ENCODE assay signal across 8 mouse cellular contexts in genomic region chr2:65022363-65023240, GRCm38 (mm10). TPM values are rescaled to one million over a fixed set of nuclear protein-coding genes. Genes with fewer than 3 reads are reported as not detected.
DNase-seq lines count a peak whose midpoint lies in the region; ATAC-seq and TF ChIP-seq lines count a peak whose summit lies in the region.

No protein-coding gene starts in this region.

- peak; percentile 41 for DNase-seq in CH12.LX (ENCODE audit: extremely low read depth)
- DNase-seq in kidney, postnatal 14 days: peak; percentile 80
- peak; percentile 20 for DNase-seq in thymus, postnatal 0 days (ENCODE audit: low spot score)

- WGBS in forebrain, embryonic 12.5 days: under 1% methylated on average over 60 of the region's 71 CpGs
- WGBS in heart, embryonic 15.5 days: under 1% methylated on average over 60 of the region's 71 CpGs
- 2% methylated on average over 53 of the region's 71 CpGs for whole genome bisulfite sequencing in liver, embryonic 16.5 days (ENCODE audit: insufficient replicate concordance)
- WGBS in neural tube, embryonic 15.5 days: 1% methylated on average over 64 of the region's 71 CpGs

- no peaks in the 10 kb centered on the region for H3K79me2 ChIP-seq in CH12.LX (replicated peaks; ENCODE audit: control insufficient read depth, extremely low read depth, insufficient read depth, poor library complexity, severe bottlenecking)

- dilution Hi-C loops in CH12.LX (cut with MboI; ENCODE audit: extremely low pct_ligation_motif_present, extremely low pct_unique_long_range_greater_than_20kb, low sequenced_read_pairs): no loop called here

- peak overlapping the region; percentile 18 for H3K9ac ChIP-seq in CH12.LX (ENCODE audit: insufficient read depth, low read depth)
- peak overlapping the region; percentile 73 for H3K9ac ChIP-seq in forebrain, embryonic 12.5 days
- H3K9ac ChIP-seq in heart, embryonic 15.5 days: peak overlapping the region; percentile 88
- peak overlapping the region; percentile 61 for H3K9ac ChIP-seq in liver, embryonic 16.5 days (ENCODE audit: low read depth, low read length)
- H3K9ac ChIP-seq in neural tube, embryonic 15.5 days (replicated peaks): peak overlapping the region; percentile 87

- no peak overlapping the region for H3K27ac ChIP-seq in CH12.LX (ENCODE audit: insufficient read depth, low read depth)
- H3K27ac ChIP-seq in brown adipose tissue, adult 24 weeks (replicated peaks; ENCODE audit: low read depth, low read length): peak overlapping the region; percentile 98
- no peak overlapping the region for H3K27ac ChIP-seq in forebrain, embryonic 12.5 days
- peak overlapping the region; percentile 76 for H3K27ac ChIP-seq in heart, embryonic 15.5 days
- no peak overlapping the region for H3K27ac ChIP-seq in liver, embryonic 16.5 days (ENCODE audit: low read length)
- 0 out of 2 replicates have a peak overlapping the region, but pooled peaks have one; percentile 20 for H3K27ac ChIP-seq in neural tube, embryonic 15.5 days (replicated peaks)

- peak overlapping the region; percentile 53 for H3K4me2 ChIP-seq in CH12.LX (ENCODE audit: insufficient read depth, low read depth, poor library complexity, severe bottlenecking)
- H3K4me2 ChIP-seq in forebrain, embryonic 12.5 days: peak overlapping the region; percentile 97
- H3K4me2 ChIP-seq in heart, embryonic 15.5 days: peak overlapping the region; percentile 91
- peak overlapping the region; percentile 65 for H3K4me2 ChIP-seq in liver, embryonic 16.5 days (ENCODE audit: low read depth, low read length)
- peak overlapping the region; percentile 98 for H3K4me2 ChIP-seq in neural tube, embryonic 15.5 days

- ATAC-seq in forebrain, embryonic 12.5 days (ENCODE audit: low FRiP score): peak; percentile 91
- ATAC-seq in heart, embryonic 15.5 days (replicated peaks; ENCODE audit: insufficient number of reproducible peaks, insufficient read depth, low FRiP score, low read depth): peak; percentile 94
- ATAC-seq in liver, embryonic 16.5 days (ENCODE audit: low read depth): peak; percentile 87
- ATAC-seq in neural tube, embryonic 15.5 days (ENCODE audit: low FRiP score): peak; percentile 86

- H3K27me3 ChIP-seq in CH12.LX (replicated peaks): no peaks in the 10 kb centered on the region
- H3K27me3 ChIP-seq in forebrain, embryonic 12.5 days: peaks cover 19% of the 10 kb centered on the region; the same call in 1 of the 2 replicates
- no peaks in the 10 kb centered on the region for H3K27me3 ChIP-seq in heart, embryonic 15.5 days
- H3K27me3 ChIP-seq in liver, embryonic 16.5 days (ENCODE audit: control insufficient read depth, insufficient read depth, low read depth, low read length): no peaks in the 10 kb centered on the region; the same call in none of the 2 replicates
- H3K27me3 ChIP-seq in neural tube, embryonic 15.5 days (replicated peaks): no peaks in the 10 kb centered on the region

- TF ChIP-seq CTCF in CH12.LX (conservative IDR thresholded peaks at IDR 0.05 in 1 of 2, IDR thresholded peaks at IDR 0.05 in 1 of 2; ENCODE audit: low read depth in 2 of 2, low read length in 2 of 2): peak in 1 of 2 experiments; percentile 59; a peak in 2 of 4 replicates

- no peak for TF ChIP-seq POLR2A in CH12.LX (IDR thresholded peaks at IDR 0.05; ENCODE audit: low read depth, low read length)

- peaks cover 0 to 5% of the 10 kb centered on the region in 2 experiments; a peak in 1 of 4 replicates for H3K4me1 ChIP-seq in CH12.LX (ENCODE audit: control insufficient read depth in 1 of 2, insufficient read depth in 2 of 2)
- no peaks in the 10 kb centered on the region for H3K4me1 ChIP-seq in brown adipose tissue, adult 24 weeks (ENCODE audit: control insufficient read depth, insufficient read depth, insufficient read length, low read length)
- H3K4me1 ChIP-seq in forebrain, embryonic 12.5 days: peaks cover 8% of the 10 kb centered on the region
- peaks cover 10% of the 10 kb centered on the region; the same call in 1 of the 2 replicates for H3K4me1 ChIP-seq in heart, embryonic 15.5 days (replicated peaks)
- no peaks in the 10 kb centered on the region for H3K4me1 ChIP-seq in liver, embryonic 16.5 days (ENCODE audit: control insufficient read depth, low read depth, low read length)
- H3K4me1 ChIP-seq in neural tube, embryonic 15.5 days: peaks cover 14% of the 10 kb centered on the region; the same call in 1 of the 2 replicates

- H3K9me3 ChIP-seq in CH12.LX (replicated peaks; ENCODE audit: low read length): no peaks in the 10 kb centered on the region
- H3K9me3 ChIP-seq in forebrain, embryonic 12.5 days: no peaks in the 10 kb centered on the region
- no peaks in the 10 kb centered on the region for H3K9me3 ChIP-seq in heart, embryonic 15.5 days (replicated peaks)
- H3K9me3 ChIP-seq in liver, embryonic 16.5 days (replicated peaks; ENCODE audit: control insufficient read depth, low read length): no peaks in the 10 kb centered on the region
- H3K9me3 ChIP-seq in neural tube, embryonic 15.5 days (replicated peaks): no peaks in the 10 kb centered on the region

- in situ Hi-C loops in CH12.LX (cut with MboI; ENCODE audit: low pct_ligation_motif_present, low pct_unique_long_range_greater_than_20kb, low sequenced_read_pairs): loop anchor here (25.0 kb wide), 1 partner anchor 315 kb away; no protein-coding TSS in a partner anchor

- TF ChIP-seq RAD21 in CH12.LX (IDR thresholded peaks at IDR 0.05; ENCODE audit: low read depth, low read length): peak; percentile 46

- no peak for TF ChIP-seq EP300 in CH12.LX (IDR thresholded peaks at IDR 0.05; ENCODE audit: low read length)

- peak overlapping the region; percentile 40 to 81 (median 62) for H3K4me3 ChIP-seq in CH12.LX (replicated peaks in 1 of 3; ENCODE audit: low read depth in 2 of 3, low read length in 2 of 3, poor library complexity in 1 of 3)
- peak overlapping the region; percentile 69 for H3K4me3 ChIP-seq in brown adipose tissue, adult 24 weeks (ENCODE audit: insufficient read depth, low read depth, low read length)
- peak overlapping the region; percentile 70 for H3K4me3 ChIP-seq in forebrain, embryonic 12.5 days (replicated peaks)
- H3K4me3 ChIP-seq in heart, embryonic 15.5 days: peak overlapping the region; percentile 84
- peak overlapping the region; percentile 65 for H3K4me3 ChIP-seq in liver, embryonic 16.5 days (ENCODE audit: low read depth, low read length)
- peak overlapping the region; percentile 75 for H3K4me3 ChIP-seq in neural tube, embryonic 15.5 days (replicated peaks)

- H3K36me3 ChIP-seq in CH12.LX (replicated peaks in 1 of 2; ENCODE audit: control insufficient read depth in 1 of 2, insufficient read depth in 1 of 2, low read length in 1 of 2): no peaks in the 10 kb centered on the region
- no peaks in the 10 kb centered on the region for H3K36me3 ChIP-seq in forebrain, embryonic 12.5 days (replicated peaks)
- no peaks in the 10 kb centered on the region for H3K36me3 ChIP-seq in heart, embryonic 15.5 days
- no peaks in the 10 kb centered on the region for H3K36me3 ChIP-seq in liver, embryonic 16.5 days (ENCODE audit: control insufficient read depth, insufficient read depth)
- H3K36me3 ChIP-seq in neural tube, embryonic 15.5 days: no peaks in the 10 kb centered on the region

TF ChIP-seq in CH12.LX, 34 proteins besides CTCF, POLR2A, EP300 and RAD21:
- TF ChIP-seq MYC (IDR thresholded peaks at IDR 0.05; ENCODE audit: low read depth, low read length) (no peak), SMC3 (IDR thresholded peaks at IDR 0.05; ENCODE audit: low read depth, low read length) (peak; percentile 47)

RNA-seq across cellular contexts. Expression of gene Grb14, which starts 2.2 kb away (rescaled TPM):
- 0.38 and 0.85 TPM in 2 replicates for total RNA-seq in CH12.LX (2012; rRNA removed)
- 0.69 and 0.74 TPM in 2 replicates for total RNA-seq in CH12.LX (2014; rRNA removed)
- polyA plus RNA-seq in CH12.LX (2012; ENCODE audit: insufficient read length, low read depth): 0.61 and 0.86 TPM in 2 replicates
- polyA plus RNA-seq in brown adipose tissue, adult 24 weeks (2012; ENCODE audit: insufficient read depth, insufficient read length, missing spikeins): 108 and 155 TPM in 2 replicates
- polyA plus RNA-seq in forebrain, embryonic 12.5 days (2016; fragmentation: Nextera tagmentation; extraction: Ambion mirVana): 5.9 and 7.5 TPM in 2 replicates
- 97.3 and 111 TPM in 2 replicates for polyA plus RNA-seq in heart, embryonic 15.5 days (2015; fragmentation: Nextera tagmentation; extraction: Ambion mirVana)
- polyA plus RNA-seq in liver, embryonic 16.5 days (2015; fragmentation: Nextera tagmentation; extraction: Ambion mirVana): 9.3 and 11.0 TPM in 2 replicates
- 23.2 and 24.8 TPM in 2 replicates for polyA plus RNA-seq in neural tube, embryonic 15.5 days (2015; fragmentation: Nextera tagmentation; extraction: Ambion mirVana)
- 0.87 and 1.1 TPM in 2 replicates for polyA plus RNA-seq in thymus, postnatal 0 days (2015; fragmentation: Nextera tagmentation; extraction: Ambion mirVana)

Comparison
In these comparisons a context has a peak if more than half of its experiments do, and no peak if none do; other contexts are left out.
1. DNase-seq: peak in every context shown above with its lines; median percentile 80 in kidney, postnatal 14 days; 41 in CH12.LX; 20 in thymus, postnatal 0 days.
2. H3K27ac ChIP-seq: peak in brown adipose tissue, adult 24 weeks (single experiment), heart, embryonic 15.5 days (single experiment) and neural tube, embryonic 15.5 days (single experiment); none in CH12.LX (single experiment), forebrain, embryonic 12.5 days (single experiment) and liver, embryonic 16.5 days (single experiment).
3. H3K9ac ChIP-seq: peak in every context shown above with its lines; median percentile 88 in heart, embryonic 15.5 days; 87 in neural tube, embryonic 15.5 days; 73 in forebrain, embryonic 12.5 days; 61 in liver, embryonic 16.5 days; 18 in CH12.LX.
4. Peak in every context shown above with its lines, with median percentiles within 50 percentile points of each other: H3K4me2 ChIP-seq, H3K4me3 ChIP-seq and ATAC-seq.